Mouse (Mus musculus): ENCODE measurements at regions not wholly inside any gene's neighbourhood (a gene's known extent, or its start where the extent isn't known, plus 50 kb on each side); places are given as distances from the start of the nearest gene placed in this dataset.

- Histone ChIP-seq H3K9ac (ENCODE audit: low read depth, poor library complexity, severe bottlenecking) (no peak overlapping the region), H3K27ac (ENCODE audit: insufficient read depth, low read length) (no peak overlapping the region), H3K36me3 (ENCODE audit: control insufficient read depth, insufficient read depth, low read length, poor library complexity, severe bottlenecking) (no peaks in the 10 kb centered on the region), H3K27me3 (ENCODE audit: control insufficient read depth, insufficient read depth, low read length, poor library complexity, severe bottlenecking) (no peaks in the 10 kb centered on the region), H3K9me3 (replicated peaks; ENCODE audit: control insufficient read depth, insufficient read depth, low read length, poor library complexity, severe bottlenecking) (no peaks in the 10 kb centered on the region), H3K4me3 (ENCODE audit: low read depth, low read length) (no peak overlapping the region), H3K4me1 (ENCODE audit: control insufficient read depth, insufficient read depth, low read length) (peaks cover 6% of the 10 kb centered on the region)
- TF ChIP-seq POLR2A (IDR thresholded peaks at IDR 0.05; ENCODE audit: insufficient read depth, low read length): no peak
Observed at GRCm38 (mm10) chr6:31072559-31072958, 113.7 kb upstream of the Klf14 start.

GRCm38 (mm10) chr6:31073338-31073737 lies 114.5 kb upstream of the Klf14 start:
- Histone ChIP-seq H3K4me1 (ENCODE audit: control insufficient read depth, insufficient read depth, low read length) (peaks cover 6% of the 10 kb centered on the region), H3K27me3 (ENCODE audit: control insufficient read depth, insufficient read depth, low read length, poor library complexity, severe bottlenecking) (no peaks in the 10 kb centered on the region), H3K9me3 (replicated peaks; ENCODE audit: control insufficient read depth, insufficient read depth, low read length, poor library complexity, severe bottlenecking) (no peaks in the 10 kb centered on the region), H3K36me3 (ENCODE audit: control insufficient read depth, insufficient read depth, low read length, poor library complexity, severe bottlenecking) (no peaks in the 10 kb centered on the region), H3K27ac (ENCODE audit: insufficient read depth, low read length) (no peak overlapping the region), H3K9ac (ENCODE audit: low read depth, poor library complexity, severe bottlenecking) (no peak overlapping the region), H3K4me3 (ENCODE audit: low read depth, low read length) (no peak overlapping the region)
- TF ChIP-seq CTCF (IDR thresholded peaks at IDR 0.05; ENCODE audit: low read depth, low read length) (no peak), POLR2A (IDR thresholded peaks at IDR 0.05; ENCODE audit: insufficient read depth, low read length) (no peak), EP300 (IDR thresholded peaks at IDR 0.05; ENCODE audit: insufficient read depth, low read depth, low read length) (no peak)

GRCm38 (mm10) chr6:31074394-31074793 lies 115.5 kb upstream of the Klf14 start:
- TF ChIP-seq POLR2A (IDR thresholded peaks at IDR 0.05; ENCODE audit: insufficient read depth, low read length) (no peak), CTCF (IDR thresholded peaks at IDR 0.05; ENCODE audit: low read depth, low read length) (no peak), EP300 (IDR thresholded peaks at IDR 0.05; ENCODE audit: insufficient read depth, low read depth, low read length) (no peak)
- no peaks in the 10 kb centered on the region for H3K9me3 ChIP-seq (replicated peaks; ENCODE audit: control insufficient read depth, insufficient read depth, low read length, poor library complexity, severe bottlenecking)
- no peak overlapping the region for H3K27ac ChIP-seq (ENCODE audit: insufficient read depth, low read length)
- H3K9ac ChIP-seq (ENCODE audit: low read depth, poor library complexity, severe bottlenecking): no peak overlapping the region
- no peaks in the 10 kb centered on the region for H3K27me3 ChIP-seq (ENCODE audit: control insufficient read depth, insufficient read depth, low read length, poor library complexity, severe bottlenecking)
- H3K4me3 ChIP-seq (ENCODE audit: low read depth, low read length): no peak overlapping the region
- H3K4me1 ChIP-seq (ENCODE audit: control insufficient read depth, insufficient read depth, low read length): peaks cover 6% of the 10 kb centered on the region
- H3K36me3 ChIP-seq (ENCODE audit: control insufficient read depth, insufficient read depth, low read length, poor library complexity, severe bottlenecking): no peaks in the 10 kb centered on the region

- Histone ChIP-seq H3K27ac (ENCODE audit: insufficient read depth, low read length) (no peak overlapping the region), H3K36me3 (ENCODE audit: control insufficient read depth, insufficient read depth, low read length, poor library complexity, severe bottlenecking) (no peaks in the 10 kb centered on the region), H3K4me1 (ENCODE audit: control insufficient read depth, insufficient read depth, low read length) (peaks cover 6% of the 10 kb centered on the region), H3K9me3 (replicated peaks; ENCODE audit: control insufficient read depth, insufficient read depth, low read length, poor library complexity, severe bottlenecking) (no peaks in the 10 kb centered on the region), H3K4me3 (ENCODE audit: low read depth, low read length) (no peak overlapping the region), H3K9ac (ENCODE audit: low read depth, poor library complexity, severe bottlenecking) (no peak overlapping the region), H3K27me3 (ENCODE audit: control insufficient read depth, insufficient read depth, low read length, poor library complexity, severe bottlenecking) (no peaks in the 10 kb centered on the region)
- TF ChIP-seq EP300 (IDR thresholded peaks at IDR 0.05; ENCODE audit: insufficient read depth, low read depth, low read length): no peak
- no peak for TF ChIP-seq CTCF (IDR thresholded peaks at IDR 0.05; ENCODE audit: low read depth, low read length)
- no peak for TF ChIP-seq POLR2A (IDR thresholded peaks at IDR 0.05; ENCODE audit: insufficient read depth, low read length)
Observed at GRCm38 (mm10) chr6:31075209-31075571, 116.3 kb upstream of the Klf14 start.

GRCm38 (mm10) chr6:31075572-31076477 lies 116.9 kb upstream of the Klf14 start:
- H3K4me1 ChIP-seq (ENCODE audit: control insufficient read depth, insufficient read depth, low read length): peaks cover 6% of the 10 kb centered on the region
- 0 out of 2 replicates have a peak, but pooled peaks have one; percentile 65 for TF ChIP-seq EP300 (IDR thresholded peaks at IDR 0.05; ENCODE audit: insufficient read depth, low read depth, low read length)
- TF ChIP-seq POLR2A (IDR thresholded peaks at IDR 0.05; ENCODE audit: insufficient read depth, low read length): no peak
- peak; percentile 90 for TF ChIP-seq CTCF (IDR thresholded peaks at IDR 0.05; ENCODE audit: low read depth, low read length)
- H3K27me3 ChIP-seq (ENCODE audit: control insufficient read depth, insufficient read depth, low read length, poor library complexity, severe bottlenecking): no peaks in the 10 kb centered on the region
- no peak overlapping the region for H3K4me3 ChIP-seq (ENCODE audit: low read depth, low read length)
- H3K9me3 ChIP-seq (replicated peaks; ENCODE audit: control insufficient read depth, insufficient read depth, low read length, poor library complexity, severe bottlenecking): no peaks in the 10 kb centered on the region
- H3K9ac ChIP-seq (ENCODE audit: low read depth, poor library complexity, severe bottlenecking): no peak overlapping the region
- H3K27ac ChIP-seq (ENCODE audit: insufficient read depth, low read length): no peak overlapping the region
- no peaks in the 10 kb centered on the region for H3K36me3 ChIP-seq (ENCODE audit: control insufficient read depth, insufficient read depth, low read length, poor library complexity, severe bottlenecking)

GRCm38 (mm10) chr6:31076478-31076834 lies 117.6 kb upstream of the Klf14 start:
- Histone ChIP-seq H3K36me3 (ENCODE audit: control insufficient read depth, insufficient read depth, low read length, poor library complexity, severe bottlenecking) (no peaks in the 10 kb centered on the region), H3K4me3 (ENCODE audit: low read depth, low read length) (no peak overlapping the region), H3K27ac (ENCODE audit: insufficient read depth, low read length) (no peak overlapping the region), H3K27me3 (ENCODE audit: control insufficient read depth, insufficient read depth, low read length, poor library complexity, severe bottlenecking) (no peaks in the 10 kb centered on the region), H3K9ac (ENCODE audit: low read depth, poor library complexity, severe bottlenecking) (no peak overlapping the region), H3K4me1 (ENCODE audit: control insufficient read depth, insufficient read depth, low read length) (peaks cover 6% of the 10 kb centered on the region), H3K9me3 (replicated peaks; ENCODE audit: control insufficient read depth, insufficient read depth, low read length, poor library complexity, severe bottlenecking) (no peaks in the 10 kb centered on the region)
- TF ChIP-seq EP300 (IDR thresholded peaks at IDR 0.05; ENCODE audit: insufficient read depth, low read depth, low read length) (no peak), CTCF (IDR thresholded peaks at IDR 0.05; ENCODE audit: low read depth, low read length) (no peak), POLR2A (IDR thresholded peaks at IDR 0.05; ENCODE audit: insufficient read depth, low read length) (no peak)
